16 mouse cellular contexts compared by ENCODE assay signal in genomic region chr15:103228904-103229303, GRCm38 (mm10). TPM values are rescaled to one million over a fixed set of nuclear protein-coding genes. Genes with fewer than 3 reads are reported as not detected.
DNase-seq lines count a peak whose midpoint lies in the region; ATAC-seq lines count a peak whose summit lies in the region.
"Had no signal": no experiment of that assay in that cellular context is flagged by ENCODE, and none has a peak within 500 bp of the region (broad histone marks: within the 10 kb centered on the region; RNA-seq: fewer than 3 reads in every experiment).

No protein-coding gene starts in this region.

- H3K4me3 ChIP-seq in kidney, embryonic 15.5 days (replicated peaks), result no peak overlapping the region
- H3K4me3 ChIP-seq: forebrain, embryonic 10.5 days; midbrain, embryonic 12.5 days had no signal

- DNase-seq in heart, adult 11 months, result peak; percentile 56
- no peak for DNase-seq in heart, postnatal 14 days
- no peak for DNase-seq in kidney, postnatal 36 days
- peak; percentile 33 for DNase-seq in lung, postnatal 36 days
- DNase-seq in lung, postnatal 4 days, result no peak
- no peak for DNase-seq in left cerebral cortex, adult 9 months (ENCODE audit: low spot score in 2 of 2)
- no peak for DNase-seq in retina, postnatal 1 day
- DNase-seq: adrenal gland, postnatal 25 days; cerebellum, postnatal 10 days; right cerebral cortex, postnatal 4 days; thymus, postnatal 14 days had no signal

- no peak overlapping the region for H3K9ac ChIP-seq in kidney, embryonic 15.5 days
- H3K9ac ChIP-seq: hindbrain, embryonic 14.5 days; midbrain, embryonic 12.5 days had no signal

- peaks cover 17% of the 10 kb centered on the region; the same call in 1 of the 2 replicates for H3K4me1 ChIP-seq in kidney, embryonic 15.5 days

- H3K27me3 ChIP-seq in kidney, embryonic 15.5 days, result no peaks in the 10 kb centered on the region
- H3K27me3 ChIP-seq: midbrain, embryonic 12.5 days had no signal

- WGBS in kidney, embryonic 15.5 days, result 69% methylated on average over 2 of the region's 2 CpGs

- no peak for ATAC-seq in kidney, embryonic 15.5 days (replicated peaks; ENCODE audit: low FRiP score)

- no peak overlapping the region for H3K4me2 ChIP-seq in kidney, embryonic 15.5 days
- H3K4me2 ChIP-seq: hindbrain, embryonic 14.5 days; midbrain, embryonic 12.5 days had no signal

- intact Hi-C loops in heart, postnatal 14 days (cut with DNase I), result no loop called here

- no peaks in the 10 kb centered on the region for H3K9me3 ChIP-seq in kidney, embryonic 15.5 days (replicated peaks)
- H3K9me3 ChIP-seq: forebrain, embryonic 10.5 days; midbrain, embryonic 12.5 days had no signal

- peak overlapping the region; percentile 73 for H3K27ac ChIP-seq in kidney, embryonic 15.5 days
- H3K27ac ChIP-seq: forebrain, embryonic 10.5 days; hindbrain, embryonic 14.5 days; midbrain, embryonic 12.5 days had no signal

- peaks cover 7% of the 10 kb centered on the region; the same call in 1 of the 2 replicates for H3K36me3 ChIP-seq in kidney, embryonic 15.5 days
- H3K36me3 ChIP-seq: midbrain, embryonic 12.5 days had no signal

RNA-seq across cellular contexts. Expression of gene Cbx5, which starts 10.7 kb away (rescaled TPM):
- 10 to 100 TPM; 54.6 to 65.4 TPM for total RNA-seq in heart, postnatal 14 days (2021)
- polyA plus RNA-seq in kidney, embryonic 15.5 days (2015; fragmentation: Nextera tagmentation; extraction: Ambion mirVana), result 124 and 125 TPM in 2 replicates

RNA-seq across cellular contexts. Expression of gene Hnrnpa1, which starts 11.3 kb away (rescaled TPM):
- total RNA-seq in heart, postnatal 14 days (2021), result 100 to 1,000 TPM; 174 to 180 TPM
- 1,025 and 1,038 TPM in 2 replicates for polyA plus RNA-seq in kidney, embryonic 15.5 days (2015; fragmentation: Nextera tagmentation; extraction: Ambion mirVana)

RNA-seq across cellular contexts. Expression of gene Nfe2, which starts 29.3 kb away (rescaled TPM):
- under 1 TPM; 0.60 to 0.83 TPM for total RNA-seq in heart, postnatal 14 days (2021)
- 5.1 and 6.2 TPM in 2 replicates for polyA plus RNA-seq in kidney, embryonic 15.5 days (2015; fragmentation: Nextera tagmentation; extraction: Ambion mirVana)
- total RNA-seq: left cerebral cortex, postnatal 36 days had no signal

RNA-seq across cellular contexts. Expression of gene Copz1, which starts 43.6 kb away (rescaled TPM):
- 10 to 100 TPM; 58.9 to 63.6 TPM for total RNA-seq in heart, postnatal 14 days (2021)
- polyA plus RNA-seq in kidney, embryonic 15.5 days (2015; fragmentation: Nextera tagmentation; extraction: Ambion mirVana), result 298 and 300 TPM in 2 replicates

Comparison
In these comparisons a context has a peak if more than half of its experiments do, and no peak if none do; other contexts are left out.
1. DNase-seq: peak in heart, adult 11 months (single experiment) and lung, postnatal 36 days (single experiment); none in heart, postnatal 14 days (0 of 2), kidney, postnatal 36 days (0 of 2), lung, postnatal 4 days (0 of 2), left cerebral cortex, adult 9 months (0 of 2) and retina, postnatal 1 day (single experiment).